Comparison of ENCODE assay signal across 9 mouse cellular contexts in the genomic region with DNA sequence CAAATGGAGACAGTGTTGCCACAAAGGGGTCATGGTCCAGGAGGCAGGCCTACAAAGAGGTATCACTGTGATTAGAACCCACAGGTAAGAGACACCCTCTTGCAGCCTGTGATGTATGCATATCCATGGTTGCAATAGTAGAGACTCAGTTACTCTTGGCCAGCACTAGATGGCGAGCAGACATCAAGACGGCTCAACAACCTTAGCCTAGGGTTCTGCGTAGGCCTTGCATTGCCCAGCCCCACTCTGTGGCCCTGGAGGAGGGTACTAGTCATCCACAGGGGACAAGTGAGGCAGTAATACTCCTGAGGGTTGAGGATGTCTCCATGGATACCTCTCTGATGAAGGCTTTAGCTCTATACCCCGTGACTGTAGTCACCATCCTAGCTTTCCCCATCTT. TPM values are rescaled to one million over a fixed set of nuclear protein-coding genes. Genes with fewer than 3 reads are reported as not detected.
DNase-seq lines count a peak whose midpoint lies in the region; ATAC-seq and TF ChIP-seq lines count a peak whose summit lies in the region.
"Had no signal": no experiment of that assay in that cellular context is flagged by ENCODE, and none has a peak within 500 bp of the region (broad histone marks: within the 10 kb centered on the region; RNA-seq: fewer than 3 reads in every experiment).

No protein-coding gene starts in this region.

- peak; percentile 67 for TF ChIP-seq RAD21 in CH12.LX (IDR thresholded peaks at IDR 0.05; ENCODE audit: low read depth, low read length)

- no peak overlapping the region for H3K27ac ChIP-seq in kidney, embryonic 15.5 days
- H3K27ac ChIP-seq in CH12.LX (ENCODE audit: insufficient read depth, low read depth) = no peak overlapping the region
- no peak overlapping the region for H3K27ac ChIP-seq in lung, embryonic 16.5 days (ENCODE audit: low read length)
- H3K27ac ChIP-seq in neural tube, embryonic 15.5 days (replicated peaks) = no peak overlapping the region

- DNase-seq in kidney, adult 8-10 months = no peak
- no peak for DNase-seq in CH12.LX (ENCODE audit: extremely low read depth)
- peak; percentile 45 for DNase-seq in T-cell, adult 2 months (ENCODE audit: low spot score)
- no peak for DNase-seq in cerebellum, adult 11-12 months
- DNase-seq: cerebellum, adult 8-10 months had no signal

- H3K4me1 ChIP-seq in kidney, embryonic 15.5 days = peaks cover 13% of the 10 kb centered on the region
- peaks cover 0 to 2% of the 10 kb centered on the region in 2 experiments; a peak in 1 of 4 replicates for H3K4me1 ChIP-seq in CH12.LX (ENCODE audit: control insufficient read depth in 1 of 2, insufficient read depth in 2 of 2)
- H3K4me1 ChIP-seq in lung, embryonic 16.5 days (replicated peaks; ENCODE audit: control insufficient read depth, insufficient read depth, low read length) = peaks cover 18% of the 10 kb centered on the region
- no peaks in the 10 kb centered on the region for H3K4me1 ChIP-seq in neural tube, embryonic 15.5 days

- no peak for TF ChIP-seq EP300 in CH12.LX (IDR thresholded peaks at IDR 0.05; ENCODE audit: low read length)

- no peak overlapping the region for H3K4me3 ChIP-seq in kidney, embryonic 15.5 days (replicated peaks)
- H3K4me3 ChIP-seq in CH12.LX (replicated peaks in 1 of 3; ENCODE audit: low read depth in 2 of 3, low read length in 2 of 3, poor library complexity in 1 of 3) = no peak overlapping the region
- H3K4me3 ChIP-seq in lung, embryonic 16.5 days (ENCODE audit: low read length) = no peak overlapping the region
- no peak overlapping the region for H3K4me3 ChIP-seq in neural tube, embryonic 15.5 days (replicated peaks)

- in situ Hi-C loops in CH12.LX (cut with MboI; ENCODE audit: low pct_ligation_motif_present, low pct_unique_long_range_greater_than_20kb, low sequenced_read_pairs) = no loop called here

- no peaks in the 10 kb centered on the region for H3K79me2 ChIP-seq in CH12.LX (replicated peaks; ENCODE audit: control insufficient read depth, extremely low read depth, insufficient read depth, poor library complexity, severe bottlenecking)

- peak; percentile 59 for ATAC-seq in kidney, embryonic 15.5 days (replicated peaks; ENCODE audit: low FRiP score)
- ATAC-seq in lung, embryonic 16.5 days (ENCODE audit: low read depth) = peak; percentile 39; the same call in 1 of the 2 replicates
- ATAC-seq in neural tube, embryonic 15.5 days (ENCODE audit: low FRiP score) = no peak

- TF ChIP-seq POLR2A in CH12.LX (IDR thresholded peaks at IDR 0.05; ENCODE audit: low read depth, low read length) = no peak

- H3K27me3 ChIP-seq in kidney, embryonic 15.5 days = no peaks in the 10 kb centered on the region
- no peaks in the 10 kb centered on the region for H3K27me3 ChIP-seq in CH12.LX (replicated peaks)
- no peaks in the 10 kb centered on the region for H3K27me3 ChIP-seq in lung, embryonic 16.5 days (ENCODE audit: control insufficient read depth, insufficient read depth, low read depth, low read length)
- no peaks in the 10 kb centered on the region for H3K27me3 ChIP-seq in neural tube, embryonic 15.5 days (replicated peaks)

- H3K4me2 ChIP-seq in kidney, embryonic 15.5 days = no peak overlapping the region
- H3K4me2 ChIP-seq in CH12.LX (ENCODE audit: insufficient read depth, low read depth, poor library complexity, severe bottlenecking) = no peak overlapping the region
- H3K4me2 ChIP-seq in lung, embryonic 16.5 days (ENCODE audit: low read depth, low read length) = no peak overlapping the region
- no peak overlapping the region for H3K4me2 ChIP-seq in neural tube, embryonic 15.5 days

- H3K9me3 ChIP-seq in kidney, embryonic 15.5 days (replicated peaks) = no peaks in the 10 kb centered on the region
- peaks cover 47% of the 10 kb centered on the region for H3K9me3 ChIP-seq in CH12.LX (replicated peaks; ENCODE audit: low read length)
- H3K9me3 ChIP-seq in lung, embryonic 16.5 days (ENCODE audit: control insufficient read depth, low read length) = no peaks in the 10 kb centered on the region
- no peaks in the 10 kb centered on the region for H3K9me3 ChIP-seq in neural tube, embryonic 15.5 days (replicated peaks)

- no peaks in the 10 kb centered on the region for H3K36me3 ChIP-seq in kidney, embryonic 15.5 days
- H3K36me3 ChIP-seq in CH12.LX (replicated peaks in 1 of 2; ENCODE audit: control insufficient read depth in 1 of 2, insufficient read depth in 1 of 2, low read length in 1 of 2) = no peaks in the 10 kb centered on the region
- no peaks in the 10 kb centered on the region for H3K36me3 ChIP-seq in lung, embryonic 16.5 days (ENCODE audit: control insufficient read depth, insufficient read depth, low read length)
- no peaks in the 10 kb centered on the region for H3K36me3 ChIP-seq in neural tube, embryonic 15.5 days

- peak in 1 of 2 experiments; percentile 66; a peak in 2 of 4 replicates for TF ChIP-seq CTCF in CH12.LX (conservative IDR thresholded peaks at IDR 0.05 in 1 of 2, IDR thresholded peaks at IDR 0.05 in 1 of 2; ENCODE audit: low read depth in 2 of 2, low read length in 2 of 2)

- dilution Hi-C loops in CH12.LX (cut with MboI; ENCODE audit: extremely low pct_ligation_motif_present, extremely low pct_unique_long_range_greater_than_20kb, low sequenced_read_pairs) = no loop called here

- WGBS in kidney, embryonic 15.5 days = 71% methylated on average over 4 of the region's 4 CpGs
- 55% methylated on average over 4 of the region's 4 CpGs for WGBS in lung, embryonic 16.5 days
- whole genome bisulfite sequencing in neural tube, embryonic 15.5 days = 81% methylated on average over 4 of the region's 4 CpGs

- H3K9ac ChIP-seq in kidney, embryonic 15.5 days = no peak overlapping the region
- H3K9ac ChIP-seq in CH12.LX (ENCODE audit: insufficient read depth, low read depth) = no peak overlapping the region
- H3K9ac ChIP-seq in lung, embryonic 16.5 days (ENCODE audit: low read length) = no peak overlapping the region
- no peak overlapping the region for H3K9ac ChIP-seq in neural tube, embryonic 15.5 days (replicated peaks)

TF ChIP-seq in CH12.LX, 34 proteins besides CTCF, POLR2A, EP300 and RAD21:
- TF ChIP-seq SMC3 (IDR thresholded peaks at IDR 0.05; ENCODE audit: low read depth, low read length) = peak; percentile 65
- TF ChIP-seq IRF4 (IDR thresholded peaks at IDR 0.05; ENCODE audit: low read depth, low read length) = no peak
- TF ChIP-seq ETS1 (conservative IDR thresholded peaks at IDR 0.05; ENCODE audit: low read depth, low read length) = no peak
- no peak for TF ChIP-seq ZNF384 (IDR thresholded peaks at IDR 0.05; ENCODE audit: low read depth, low read length)
- no peak for TF ChIP-seq NELFE (IDR thresholded peaks at IDR 0.05; ENCODE audit: low read depth, low read length)
- TF ChIP-seq ZC3H11A (IDR thresholded peaks at IDR 0.05; ENCODE audit: low read depth, low read length) = peak; percentile 16; the same call in 1 of the 2 replicates

RNA-seq across cellular contexts. Expression of a gene that starts 44.1 kb away (rescaled TPM):
- not detected in 2 replicates for polyA plus RNA-seq in kidney, embryonic 15.5 days (2015; fragmentation: Nextera tagmentation; extraction: Ambion mirVana)
- 4.0 and 9.3 TPM in 2 replicates for total RNA-seq in CH12.LX (2012; rRNA removed)
- 6.1 and 6.3 TPM in 2 replicates for total RNA-seq in CH12.LX (2014; rRNA removed)
- 9.1 and 11.7 TPM in 2 replicates for polyA plus RNA-seq in CH12.LX (2012; ENCODE audit: insufficient read length, low read depth)
- 0.21 and 0.28 TPM in 2 replicates for polyA plus RNA-seq in lung, embryonic 16.5 days (2015; fragmentation: Nextera tagmentation; extraction: Ambion mirVana)
- 0.11 TPM in 1 of 2 replicates, not detected in the other for polyA plus RNA-seq in neural tube, embryonic 15.5 days (2015; fragmentation: Nextera tagmentation; extraction: Ambion mirVana)

RNA-seq across cellular contexts. Expression of a gene that starts 59.0 kb away (rescaled TPM):
- polyA plus RNA-seq in kidney, embryonic 15.5 days (2015; fragmentation: Nextera tagmentation; extraction: Ambion mirVana) = 56.5 and 62.0 TPM in 2 replicates
- total RNA-seq in CH12.LX (2012; rRNA removed) = not detected in 2 replicates
- not detected in 2 replicates for total RNA-seq in CH12.LX (2014; rRNA removed)
- not detected in 2 replicates for polyA plus RNA-seq in CH12.LX (2012; ENCODE audit: insufficient read length, low read depth)
- polyA plus RNA-seq in lung, embryonic 16.5 days (2015; fragmentation: Nextera tagmentation; extraction: Ambion mirVana) = 0.60 and 7.5 TPM in 2 replicates
- not detected in 2 replicates for polyA plus RNA-seq in neural tube, embryonic 15.5 days (2015; fragmentation: Nextera tagmentation; extraction: Ambion mirVana)
- total RNA-seq: left cerebral cortex, adult 8-10 months had no signal
